Mouse (Mus musculus): ENCODE results near the gene Iqgap3.

- TF ChIP-seq CTCF (IDR thresholded peaks at IDR 0.05; ENCODE audit: borderline replicate concordance, insufficient read depth, low read depth, low read length) (no peak), POLR2A (IDR thresholded peaks at IDR 0.05; ENCODE audit: borderline replicate concordance, insufficient read depth, low read length) (no peak)
These were observed 88.6 kb downstream of the Iqgap3 start for GRCm38 (mm10) chr3:88170361-88170760.

All from cerebellum, adult 2 months (tissue).